Mouse (Mus musculus) activated CD4-positive, CD25-positive, alpha-beta regulatory T cell, adult 9 weeks (primary cell): ENCODE results near the gene Urah. TPM values are rescaled to one million over a fixed set of nuclear protein-coding genes. Genes with fewer than 3 reads are reported as not detected.

Experiments used
- polyA plus RNA-seq: library from polyadenylated mRNA; unstranded; fragments of 100-300 nt; shearing (Covaris generic); gene quantifications from one replicate; pipeline ENCODE4 v1.2.1, GENCODE M21; 2017

The Urah gene
- not detected for polyA plus RNA-seq

DNA sequence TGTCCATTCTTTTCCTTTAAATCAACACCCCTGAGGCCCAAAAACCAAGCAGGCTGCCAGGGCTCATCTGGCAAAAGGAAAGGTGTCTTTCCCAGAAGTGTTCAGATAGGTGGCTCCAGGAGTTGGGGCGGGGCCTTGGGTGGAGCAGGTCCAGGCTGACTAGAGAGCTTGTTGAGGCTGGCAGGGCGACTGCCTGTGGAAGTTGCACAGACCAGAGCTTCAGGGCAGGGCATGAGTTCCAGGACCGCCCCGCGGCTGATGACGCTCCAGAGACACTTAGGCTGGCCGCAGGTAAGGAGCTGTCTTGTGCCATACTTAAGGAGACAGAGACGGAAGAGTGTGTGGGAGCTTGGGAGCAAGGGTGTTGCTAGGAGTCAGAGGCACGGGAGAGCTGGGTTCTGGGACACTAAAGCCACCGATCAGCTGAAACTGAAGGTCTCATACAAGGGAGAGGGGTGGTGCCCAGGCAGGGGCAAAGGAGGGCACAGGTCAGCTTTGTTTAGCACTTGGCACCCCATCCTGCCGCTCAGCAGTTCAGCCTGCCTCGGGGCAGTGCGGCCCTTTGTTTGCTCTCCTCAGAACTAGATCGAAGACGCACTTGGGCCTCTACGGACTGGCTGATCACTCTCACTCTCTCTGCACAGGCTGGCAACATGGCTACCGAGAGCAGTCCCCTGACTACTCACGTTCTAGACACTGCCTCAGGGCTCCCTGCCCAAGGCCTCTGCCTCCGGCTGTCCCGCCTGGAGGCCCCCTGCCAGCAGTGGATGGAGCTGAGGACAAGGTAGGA is at the start of gene Urah:
Gene Urah (plus strand): TSS at position 51 of the 790 bp plus-strand sequence.

DNA sequence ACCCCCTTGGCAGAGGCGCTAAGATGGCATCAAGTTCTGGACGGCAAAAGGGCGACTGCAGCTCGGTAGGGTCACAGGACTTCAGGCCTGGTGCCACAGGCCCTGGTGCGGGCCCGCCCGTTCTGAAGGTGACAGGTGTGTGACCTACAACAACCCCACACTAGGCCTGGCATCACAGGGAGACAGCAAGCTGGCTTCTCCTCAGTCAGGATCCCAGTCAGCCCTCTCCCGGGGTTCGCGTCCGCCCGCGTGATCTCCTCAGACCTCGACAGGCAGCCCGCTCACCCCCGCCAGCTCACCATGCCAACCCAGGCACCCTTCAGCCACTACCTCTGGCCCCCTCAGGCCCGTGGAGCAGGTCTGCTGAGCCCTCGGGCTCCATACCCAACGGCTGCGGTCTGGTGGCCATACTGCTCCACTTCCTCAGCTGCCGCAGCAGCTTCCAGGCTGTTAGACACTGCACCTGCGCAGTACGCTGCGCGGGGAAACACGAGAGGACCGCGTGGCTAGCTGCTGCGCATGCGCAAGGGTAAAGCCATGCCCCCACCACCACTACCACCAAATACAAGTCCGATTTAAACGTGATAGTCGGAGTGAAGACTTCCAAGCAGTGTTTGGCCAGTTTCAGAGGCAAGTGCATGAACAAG is 47.3 kb upstream of the Urah start, which contains the start of gene Syce1:
Gene Syce1 (minus strand): TSS at position 447 of the 647 bp plus-strand sequence.

DNA sequence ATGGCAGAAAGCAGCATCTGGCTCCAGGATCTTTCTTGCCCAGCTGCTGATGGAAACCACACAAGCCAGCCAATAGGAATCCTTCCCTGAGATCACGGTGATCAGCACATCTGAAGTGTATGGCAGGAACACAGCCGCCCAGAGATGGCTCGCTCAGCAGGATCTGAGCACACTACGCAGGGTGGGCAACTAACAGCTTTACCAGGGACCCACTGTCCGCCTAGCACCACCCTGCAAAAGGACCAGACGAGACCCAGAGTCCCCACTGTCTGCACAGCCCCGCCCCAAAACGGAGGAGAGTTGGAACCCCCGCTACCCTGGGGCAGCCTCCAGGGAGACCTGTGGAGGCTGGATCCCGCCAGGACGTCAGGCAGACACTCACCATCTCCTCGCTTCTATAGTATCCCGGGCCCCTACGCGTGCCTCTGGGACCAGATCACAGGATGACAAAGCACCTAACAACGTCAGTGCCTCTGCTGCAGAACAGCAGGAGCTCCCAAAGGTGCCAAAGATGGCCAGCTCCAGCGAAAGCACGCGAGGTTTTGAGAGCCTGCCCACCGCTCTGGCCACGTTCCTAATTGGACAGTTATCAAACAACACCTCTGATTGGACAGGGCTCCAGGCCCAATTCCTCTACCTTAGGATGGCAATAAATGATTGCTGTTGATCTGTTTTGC is 13.0 kb upstream of the Urah start, which contains the start of gene Zfp941:
Gene Zfp941 (minus strand): TSS at position 526 of the 677 bp plus-strand sequence.

DNA sequence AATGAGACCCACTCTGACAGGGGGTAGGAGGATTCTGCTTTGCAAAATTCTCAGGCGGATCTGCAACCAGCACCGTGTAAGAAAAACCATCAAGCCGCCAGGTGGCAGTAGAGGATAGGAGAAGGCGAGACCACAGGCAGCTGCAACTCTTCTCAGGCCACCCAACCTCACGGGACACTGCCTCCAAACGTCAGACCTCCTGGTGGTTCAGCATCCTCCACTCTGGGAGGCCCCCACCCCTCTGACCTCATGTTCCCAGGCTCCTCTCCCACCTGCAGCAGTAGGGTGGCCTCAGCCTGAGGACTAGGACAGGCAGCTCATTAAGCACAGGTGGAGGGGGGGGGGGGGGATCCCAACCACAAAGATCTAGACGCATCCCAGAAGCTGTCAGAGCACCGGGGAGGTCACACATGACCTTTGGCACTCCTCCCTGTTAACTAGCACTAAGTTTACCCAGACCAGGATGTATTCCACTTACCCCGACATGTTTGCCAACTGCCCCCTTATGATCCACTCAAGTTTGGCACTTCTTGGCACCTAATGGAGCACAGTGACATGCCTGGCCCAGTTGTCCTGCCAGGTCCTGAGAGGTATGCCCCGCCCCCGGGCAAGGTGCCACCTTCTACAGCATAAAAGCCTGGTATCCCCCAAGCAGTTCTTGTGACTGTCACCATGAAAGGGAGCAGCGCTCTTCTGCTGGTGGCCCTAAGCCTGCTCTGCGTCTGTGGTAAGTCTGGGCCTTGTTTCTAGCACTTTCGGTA is 10.3 kb downstream of the Urah start, which contains the start of gene Scgb1c1:
Gene Scgb1c1 (plus strand): TSS at position 643 of the 761 bp plus-strand sequence.

DNA sequence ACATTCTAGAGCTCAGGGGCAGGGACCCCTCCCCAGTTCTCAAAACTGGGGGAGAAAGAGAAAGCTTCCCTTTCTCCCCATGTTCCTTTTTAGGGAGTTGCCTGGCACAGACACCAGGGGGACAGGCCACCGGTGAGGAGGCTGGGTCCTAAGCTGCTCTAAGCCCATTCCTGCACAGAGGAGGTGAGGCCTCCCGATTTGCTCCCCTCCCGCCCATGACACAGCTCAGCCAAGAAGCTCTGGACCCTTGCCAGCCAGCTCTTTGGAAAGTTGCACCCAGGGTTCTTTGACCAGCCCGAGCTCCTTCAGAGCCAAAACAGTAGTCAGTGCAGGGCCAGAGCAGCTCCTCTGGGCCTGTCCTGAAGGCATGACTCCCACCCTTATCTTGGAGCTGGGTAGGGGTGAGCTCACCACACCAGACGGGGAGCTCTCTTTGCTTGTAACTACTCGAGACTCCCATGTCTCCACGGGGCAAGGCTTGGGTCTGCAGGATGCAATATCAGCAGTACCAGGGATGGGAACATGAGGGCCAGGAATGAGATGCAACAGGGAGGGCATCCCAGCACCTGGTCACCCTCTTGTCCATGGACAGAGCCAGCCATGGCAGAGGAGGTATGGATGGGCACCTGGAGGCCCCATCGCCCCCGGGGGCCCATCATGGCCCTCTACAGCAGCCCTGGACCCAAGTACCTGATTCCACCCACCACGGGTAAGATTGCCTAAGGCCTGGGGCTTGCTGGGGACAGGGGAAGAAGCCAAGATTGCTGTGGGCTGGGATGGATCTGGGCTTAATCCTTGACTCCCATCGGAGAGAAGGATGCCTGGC is 13.2 kb downstream of the Urah start, which contains the start of gene Odf3:
Gene Odf3 (plus strand): TSS at position 51 of the 826 bp plus-strand sequence.

DNA sequence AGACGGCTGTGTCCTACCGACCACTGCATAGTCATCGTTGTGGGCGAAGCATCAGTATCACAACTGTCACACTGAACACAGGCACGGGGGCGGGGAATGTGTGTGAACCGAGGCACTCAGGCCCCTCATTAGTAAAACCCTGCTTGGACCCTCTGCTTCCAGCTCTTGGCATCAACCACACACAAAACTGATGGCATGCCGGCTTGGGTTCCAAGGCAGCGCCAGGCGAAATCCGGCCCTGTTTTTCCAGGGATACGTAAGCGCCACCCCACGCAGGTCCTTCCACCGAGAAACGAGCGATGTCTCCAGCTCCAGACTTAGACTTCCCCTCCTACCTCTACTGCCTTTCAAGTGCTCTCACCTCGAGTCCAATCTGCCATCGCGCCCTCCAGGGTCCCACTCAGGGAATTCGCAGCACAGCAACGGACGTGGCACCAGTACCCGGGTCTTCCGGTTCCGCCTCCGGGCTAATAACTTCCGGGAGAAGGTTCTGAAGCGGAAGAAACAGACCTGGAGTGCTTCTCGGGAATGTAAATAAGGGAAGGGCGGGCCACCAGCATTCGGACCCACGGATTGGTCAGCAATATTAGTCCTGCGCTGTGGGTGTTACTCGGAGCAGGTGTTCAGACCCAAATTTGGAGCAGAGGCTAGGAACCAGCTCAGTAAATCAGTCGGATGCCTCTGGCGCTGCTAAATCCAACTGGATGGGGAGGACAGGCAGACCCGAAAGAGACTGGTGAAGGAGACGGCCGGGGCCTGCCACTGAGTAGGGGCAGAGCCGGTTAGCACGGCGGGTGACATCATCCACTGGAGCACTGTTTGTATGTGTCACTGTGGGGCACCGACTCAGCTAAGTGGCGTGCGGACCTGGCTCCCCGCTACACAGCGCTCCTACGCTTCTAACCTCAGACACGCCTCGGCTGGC is 21.3 kb downstream of the Urah start, which contains the start of gene Gm45785:
Gene Gm45785 (minus strand): TSS at position 472 of the 925 bp plus-strand sequence.

DNA sequence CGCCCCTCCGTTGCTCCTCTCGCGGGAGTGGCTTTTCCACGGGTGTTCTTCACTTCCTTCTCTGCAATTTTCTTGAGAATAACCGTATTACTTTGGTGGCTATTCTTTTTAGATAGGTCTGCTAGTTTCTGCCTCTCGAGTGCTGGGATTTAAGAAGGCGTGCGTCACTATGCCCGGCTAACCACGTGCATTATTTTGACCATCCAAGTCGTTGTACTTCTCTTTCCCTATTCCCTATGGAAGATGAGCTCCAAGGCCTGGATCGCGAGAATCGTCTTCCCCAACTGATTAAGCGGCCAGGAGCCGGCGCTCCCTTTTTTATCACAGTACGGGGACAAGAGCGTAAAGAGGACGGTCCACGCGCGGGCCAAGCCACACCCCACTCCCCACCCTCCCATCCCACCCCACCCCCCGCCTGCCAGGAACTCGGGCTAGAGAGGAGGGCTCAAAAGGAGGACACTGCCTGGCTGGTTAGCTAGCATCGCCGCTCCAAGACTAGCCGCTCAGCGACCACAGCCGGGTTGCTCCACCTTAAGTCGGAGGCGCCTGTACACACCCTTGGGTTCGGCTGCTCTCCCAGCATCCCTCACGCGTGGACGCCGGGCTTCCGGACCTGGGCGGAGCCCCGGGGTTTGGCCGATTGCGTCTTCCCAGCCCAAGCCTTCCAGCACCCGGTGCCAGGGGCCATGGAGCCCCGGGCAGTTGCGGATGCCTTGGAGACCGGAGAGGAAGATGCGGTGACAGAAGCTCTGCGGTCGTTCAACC is 22.1 kb downstream of the Urah start, which contains the start of gene Ric8a:
Gene Ric8a (plus strand): TSS at position 173 of the 765 bp plus-strand sequence.

DNA sequence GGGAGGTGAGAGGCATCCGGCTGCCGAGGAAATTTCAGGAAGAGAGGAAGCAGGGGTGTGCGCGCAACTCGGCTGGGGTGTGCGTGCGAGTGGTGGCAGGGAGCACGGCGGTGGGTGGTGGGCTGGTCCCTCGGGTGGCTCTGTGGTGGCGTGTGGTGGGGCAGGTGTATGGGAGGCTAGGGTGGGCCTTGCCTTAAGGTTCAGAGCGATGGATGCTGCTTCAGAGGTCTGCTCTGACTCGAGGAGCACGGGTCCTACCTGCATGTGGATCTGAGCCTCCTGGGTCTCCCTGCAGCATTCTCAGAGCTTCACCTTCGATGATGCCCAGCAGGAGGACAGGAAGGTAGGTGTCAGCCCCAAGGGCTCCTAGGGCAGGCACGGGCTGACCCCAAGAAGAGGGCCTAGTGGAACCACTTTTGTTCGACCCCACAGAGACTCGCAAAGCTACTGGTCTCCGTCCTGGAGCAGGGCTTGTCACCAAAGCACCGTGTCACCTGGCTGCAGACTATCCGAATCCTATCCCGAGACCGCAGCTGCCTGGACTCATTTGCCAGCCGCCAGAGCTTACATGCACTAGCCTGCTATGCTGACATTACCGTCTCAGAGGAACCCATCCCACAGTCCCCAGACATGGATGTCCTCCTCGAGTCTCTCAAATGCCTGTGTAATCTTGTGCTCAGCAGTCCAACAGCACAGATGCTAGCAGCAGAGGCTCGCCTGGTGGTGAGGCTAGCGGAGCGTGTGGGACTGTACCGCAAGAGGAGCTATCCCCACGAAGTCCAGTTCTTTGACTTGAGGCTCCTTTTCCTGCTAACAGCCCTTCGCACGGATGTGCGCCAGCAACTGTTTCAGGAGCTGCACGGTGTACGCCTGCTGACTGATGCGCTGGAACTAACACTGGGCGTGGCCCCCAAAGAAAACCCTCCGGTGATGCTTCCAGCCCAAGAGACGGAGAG is 23.0 kb downstream of the Urah start, which contains the start of gene Bet1l:
Gene Bet1l (minus strand): TSS at position 28 of the 956 bp plus-strand sequence.

DNA sequence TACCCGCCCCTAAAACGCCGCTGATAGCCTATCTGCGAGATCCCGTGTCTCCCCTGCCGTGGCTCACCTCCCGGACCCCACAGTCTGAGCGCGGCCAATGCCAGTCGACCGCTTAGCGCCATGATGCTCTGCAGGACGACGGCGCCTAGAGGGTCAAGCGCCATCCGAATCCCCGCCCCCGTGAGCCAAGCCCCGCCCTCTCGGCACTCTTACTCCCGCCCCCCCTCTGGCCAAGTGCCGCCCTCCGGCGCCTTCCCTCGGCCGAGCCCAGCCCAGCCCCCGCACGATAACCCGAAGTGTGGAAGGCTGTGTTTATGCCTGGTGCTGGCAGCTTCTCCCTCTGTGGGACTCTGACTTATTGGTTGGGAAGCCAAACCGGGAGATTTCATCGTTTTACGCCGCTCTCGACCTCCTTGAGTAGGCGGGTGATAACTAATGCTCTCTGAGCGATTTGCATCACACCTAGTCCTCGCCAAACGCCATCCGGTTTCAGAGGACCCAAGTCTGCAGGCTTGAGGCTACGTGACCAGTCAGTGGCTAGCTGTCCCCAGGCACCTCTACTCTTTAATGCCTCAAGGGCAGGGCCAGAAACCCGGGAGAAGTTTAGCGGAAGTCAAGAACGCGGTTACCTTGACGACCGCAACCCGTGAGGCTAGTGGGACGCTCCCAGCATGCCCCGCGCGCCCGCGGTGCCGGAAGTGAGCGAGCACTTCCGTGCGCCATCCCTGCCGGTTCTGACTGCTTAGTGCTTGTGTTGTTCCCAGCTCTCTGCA is 47.1 kb downstream of the Urah start, which contains the start of the genes Psmd13 and Sirt3:
Gene Psmd13 (plus strand): TSS at position 273 of the 773 bp plus-strand sequence.
Gene Sirt3 (minus strand): TSS at position 614 of the 773 bp plus-strand sequence.

Other genes with a start within 250 kb of the Urah start
- gene Olfr46, start 233.7 kb upstream of the Urah start, polyA plus RNA-seq, result not detected
- gene Olfr61, start 206.0 kb upstream of the Urah start, polyA plus RNA-seq, result not detected
- gene Olfr53, start 188.6 kb upstream of the Urah start, polyA plus RNA-seq, result not detected
- gene Olfr539, start 175.1 kb upstream of the Urah start, polyA plus RNA-seq, result not detected
- 0.09 TPM for gene Olfr45, start 153.1 kb upstream of the Urah start, polyA plus RNA-seq
- gene Olfr541, start 137.8 kb upstream of the Urah start, polyA plus RNA-seq, result not detected
- gene Cyp2e1, start 71.3 kb upstream of the Urah start, polyA plus RNA-seq, result not detected
- 0.18 TPM for gene Syce1, start 47.2 kb upstream of the Urah start, polyA plus RNA-seq
- gene Zfp941, start 12.8 kb upstream of the Urah start, polyA plus RNA-seq, result 0.23 TPM
- gene Scgb1c1, start 10.5 kb downstream of the Urah start, polyA plus RNA-seq, result not detected
- gene Odf3, start 12.8 kb downstream of the Urah start, polyA plus RNA-seq, result not detected
- gene Gm45785, start 21.3 kb downstream of the Urah start, polyA plus RNA-seq, result not detected
- gene Ric8a, start 21.9 kb downstream of the Urah start, polyA plus RNA-seq, result 138 TPM
- gene Bet1l, start 22.6 kb downstream of the Urah start, polyA plus RNA-seq, result 52.1 TPM
- 226 TPM for gene Psmd13, start 47.0 kb downstream of the Urah start, polyA plus RNA-seq
- gene Sirt3, start 47.3 kb downstream of the Urah start, polyA plus RNA-seq, result 10.2 TPM
- gene Cox8b, start 65.4 kb downstream of the Urah start, polyA plus RNA-seq, result not detected
- not detected for gene Nlrp6, start 85.9 kb downstream of the Urah start, polyA plus RNA-seq
- gene Pgghg, start 106.4 kb downstream of the Urah start, polyA plus RNA-seq, result 39.5 TPM
- gene Ifitm5, start 115.3 kb downstream of the Urah start, polyA plus RNA-seq, result 0.73 TPM
- not detected for gene Gm45717, start 120.9 kb downstream of the Urah start, polyA plus RNA-seq
- 27.5 TPM for gene Ifitm2, start 121.0 kb downstream of the Urah start, polyA plus RNA-seq
- gene Ifitm1, start 132.2 kb downstream of the Urah start, polyA plus RNA-seq, result not detected
- gene Ifitm3, start 175.8 kb downstream of the Urah start, polyA plus RNA-seq, result 16.4 TPM
- gene Ifitm6, start 182.9 kb downstream of the Urah start, polyA plus RNA-seq, result not detected
- gene Gm17387, start 194.1 kb downstream of the Urah start, polyA plus RNA-seq, result not detected
- 13.8 TPM for gene B4galnt4, start 226.1 kb downstream of the Urah start, polyA plus RNA-seq
- 330 TPM for gene Pkp3, start 243.2 kb downstream of the Urah start, polyA plus RNA-seq